Mouse (Mus musculus) small intestine, adult 2 months (tissue): ENCODE results near the gene Btg1-ps2.

Source experiments
- CTCF ChIP-seq: fragments of 200-500 bp; IDR thresholded peaks from 2 replicates; pipeline ENCODE4 v1.5.1; 2012; ENCODE audit warnings: low read depth, mild to moderate bottlenecking, control low read depth, inconsistent platforms, low read length, moderate library complexity, mixed read lengths; ENCODE audit not compliant: insufficient replicate concordance, insufficient read length; ENCODE audit errors: extremely low read depth
- POLR2A ChIP-seq: fragments of 200-500 bp; IDR thresholded peaks from 2 replicates; pipeline ENCODE4 v1.6.1; 2012; ENCODE audit warnings: low read depth, mild to moderate bottlenecking, control low read depth, inconsistent platforms, low read length, moderate library complexity

DNA sequence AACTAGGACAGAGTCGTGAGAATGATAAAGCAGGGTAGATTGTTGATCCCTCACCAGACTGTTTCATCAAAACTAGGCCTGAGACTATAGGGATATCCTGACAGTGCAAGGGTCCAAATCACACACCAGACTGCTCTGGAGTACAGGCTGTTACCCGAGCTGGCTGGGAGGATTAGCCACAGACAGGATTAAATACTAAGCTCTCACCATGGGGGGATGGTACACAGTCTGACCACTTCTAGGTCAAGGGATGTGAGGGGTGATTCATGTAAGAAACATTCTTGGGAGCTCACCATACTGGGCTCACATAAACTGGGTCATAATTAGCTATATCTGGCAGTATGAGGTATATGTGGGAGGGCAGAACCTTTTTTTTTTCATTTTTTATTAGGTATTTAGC, 9.1 kb downstream of the Btg1-ps2 start:
- TF ChIP-seq POLR2A (no peak), CTCF (no peak)
